Mouse (Mus musculus) midbrain, embryonic 13.5 days (tissue): ENCODE measurements around the gene Nhlrc4. TPM values are rescaled to one million over a fixed set of nuclear protein-coding genes. Genes with fewer than 3 reads are reported as not detected.

Source experiments
- ATAC-seq: fragments of 200-750 bp; cut with Nextera tagmentation; 2 replicates; pipeline ENCODE4 v1.8.0; 2017; ENCODE audit warnings: mild to moderate bottlenecking, moderate TSS enrichment, moderate library complexity
- H3K27ac ChIP-seq: fragments of 300-500 bp; sonication (generic); 2 replicates; pipeline ENCODE4 v1.5.1; 2015; ENCODE audit warnings: inconsistent platforms, mild to moderate bottlenecking, moderate library complexity
- H3K27me3 ChIP-seq: fragments of 300-500 bp; sonication (generic); 2 replicates; pipeline ENCODE4 v1.6.1; 2015; ENCODE audit warnings: mild to moderate bottlenecking, inconsistent platforms
- H3K36me3 ChIP-seq: fragments of 300-500 bp; sonication (generic); 2 replicates; pipeline ENCODE4 v1.6.1; 2015; ENCODE audit warnings: mild to moderate bottlenecking, inconsistent platforms
- H3K4me1 ChIP-seq: fragments of 300-500 bp; sonication (generic); replicated peaks from 2 replicates; pipeline ENCODE4 v1.6.1; 2015; ENCODE audit warnings: inconsistent platforms
- H3K4me2 ChIP-seq: fragments of 300-500 bp; sonication (generic); replicated peaks from 2 replicates; pipeline ENCODE4 v1.6.1; 2015; ENCODE audit warnings: moderate library complexity, mild to moderate bottlenecking, inconsistent platforms
- H3K4me3 ChIP-seq: fragments of 300-500 bp; sonication (generic); replicated peaks from 2 replicates; pipeline ENCODE4 v1.5.1; 2015; ENCODE audit warnings: mild to moderate bottlenecking, inconsistent platforms
- H3K9ac ChIP-seq: fragments of 300-500 bp; sonication (generic); replicated peaks from 2 replicates; pipeline ENCODE4 v1.6.1; 2015; ENCODE audit warnings: mild to moderate bottlenecking, inconsistent platforms
- H3K9me3 ChIP-seq: fragments of 300-500 bp; sonication (generic); 2 replicates; pipeline ENCODE4 v1.6.1; 2016; ENCODE audit warnings: mild to moderate bottlenecking, inconsistent platforms
- WGBS: fragments of 180-500 bp; shearing (Covaris S2); methylation state at CpG from one replicate; pipeline ENCODE4 v1.1.7; 2015; 5-methylcytosine and 5-hydroxymethylcytosine counted together
- polyA plus RNA-seq: library from polyadenylated mRNA; unstranded; fragments of >200 nt; fragmentation: Nextera tagmentation; extraction: Ambion mirVana; gene quantifications from 2 replicates; pipeline ENCODE4 v1.2.1, GENCODE M21; 2015

The Nhlrc4 gene
- polyA plus RNA-seq, 1 experiment from 2014 or later = not detected

DNA sequence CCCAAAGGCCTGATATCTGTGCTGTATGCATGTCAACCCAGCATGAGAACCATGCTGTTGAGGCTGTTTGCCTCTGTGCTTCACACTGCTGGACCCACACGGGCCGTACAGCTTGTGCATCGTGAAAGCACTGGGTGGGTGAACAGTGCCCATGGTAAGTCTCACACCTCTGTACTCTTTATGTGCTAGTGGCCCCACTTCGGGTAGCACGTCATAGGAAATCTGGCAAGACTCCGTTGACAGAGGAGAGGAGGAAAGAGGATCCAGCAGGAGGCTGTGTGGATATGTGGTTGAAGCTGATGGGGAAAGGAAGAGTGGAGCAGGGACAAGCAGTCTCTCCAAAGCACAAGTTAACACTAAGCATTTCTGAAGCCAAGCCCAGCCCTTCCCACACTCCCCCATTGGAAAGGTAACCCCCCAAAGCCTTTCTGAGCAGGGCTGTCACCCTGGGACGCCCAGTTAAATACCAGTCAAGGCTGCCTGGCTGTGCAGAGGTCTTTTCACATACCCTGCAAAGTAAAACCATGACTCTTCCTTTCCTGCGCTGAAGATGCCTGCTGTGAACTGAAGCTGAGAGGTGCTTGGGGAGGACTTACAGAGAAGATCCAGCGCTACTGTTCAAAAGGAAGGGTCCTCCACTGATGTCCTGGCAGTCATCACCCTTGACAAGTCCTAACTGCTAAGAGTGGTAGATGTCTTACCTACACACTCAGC, 26.6 kb downstream of the Nhlrc4 start:
- Histone ChIP-seq H3K36me3 (0 out of 2 replicates have a peak, but pooled peaks cover 6% of the 10 kb centered on the region), H3K9ac (peak overlapping the region; percentile 89), H3K4me3 (peak overlapping the region; percentile 91), H3K4me2 (peak overlapping the region; percentile 79), H3K9me3 (no peaks in the 10 kb centered on the region), H3K27me3 (no peaks in the 10 kb centered on the region), H3K4me1 (peaks cover 38% of the 10 kb centered on the region), H3K27ac (no peak overlapping the region)
- 86% methylated on average over 9 of the region's 9 CpGs for WGBS
- ATAC-seq = no peak

- Histone ChIP-seq H3K27me3 (no peaks in the 10 kb centered on the region), H3K4me3 (no peak overlapping the region), H3K27ac (no peak overlapping the region), H3K9me3 (no peaks in the 10 kb centered on the region), H3K4me1 (peaks cover 38% of the 10 kb centered on the region), H3K4me2 (0 out of 2 replicates have a peak overlapping the region, but pooled peaks have one; percentile 79), H3K9ac (peak overlapping the region; percentile 89), H3K36me3 (0 out of 2 replicates have a peak, but pooled peaks cover 6% of the 10 kb centered on the region)
- 86% methylated on average over 8 of the region's 8 CpGs for WGBS
- no peak for ATAC-seq
Measured at GRCm38 (mm10) chr17:25916931-25917647, 27.7 kb downstream of the Nhlrc4 start.

- H3K36me3 ChIP-seq = 0 out of 2 replicates have a peak, but pooled peaks cover 10% of the 10 kb centered on the region
- peaks cover 31% of the 10 kb centered on the region for H3K4me1 ChIP-seq
- 88% methylated on average over 4 of the region's 4 CpGs for WGBS
Measured at GRCm38 (mm10) chr17:25914295-25914694, 30.5 kb downstream of the Nhlrc4 start.

GRCm38 (mm10) chr17:25913877-25914275, 30.9 kb downstream of the Nhlrc4 start:
- H3K4me3 ChIP-seq = no peak overlapping the region
- no peak overlapping the region for H3K9ac ChIP-seq
- 88% methylated on average over 1 of the region's 1 CpGs for WGBS

More at GRCm38 (mm10) chr17:25914295-25914694, 30.5 kb downstream of the Nhlrc4 start:
- H3K4me2 ChIP-seq = no peak overlapping the region
- no peak overlapping the region for H3K27ac ChIP-seq
- H3K27me3 ChIP-seq = no peaks in the 10 kb centered on the region
- H3K9ac ChIP-seq = no peak overlapping the region
- H3K9me3 ChIP-seq = no peaks in the 10 kb centered on the region
- H3K4me3 ChIP-seq = no peak overlapping the region
- ATAC-seq = no peak

GRCm38 (mm10) chr17:25913186-25913876, 31.4 kb downstream of the Nhlrc4 start:
- H3K27ac ChIP-seq = no peak overlapping the region
- no peak overlapping the region for H3K4me3 ChIP-seq
- 91% methylated on average over 14 of the region's 14 CpGs for WGBS
- H3K9me3 ChIP-seq = no peaks in the 10 kb centered on the region
- peaks cover 25% of the 10 kb centered on the region for H3K4me1 ChIP-seq
- H3K36me3 ChIP-seq = 0 out of 2 replicates have a peak, but pooled peaks cover 10% of the 10 kb centered on the region
- H3K4me2 ChIP-seq = no peak overlapping the region
- no peak for ATAC-seq
- H3K9ac ChIP-seq = no peak overlapping the region
- H3K27me3 ChIP-seq = no peaks in the 10 kb centered on the region

More at GRCm38 (mm10) chr17:25913877-25914275, 30.9 kb downstream of the Nhlrc4 start:
- Histone ChIP-seq H3K9me3 (no peaks in the 10 kb centered on the region), H3K36me3 (0 out of 2 replicates have a peak, but pooled peaks cover 10% of the 10 kb centered on the region), H3K4me2 (no peak overlapping the region), H3K27ac (no peak overlapping the region), H3K27me3 (no peaks in the 10 kb centered on the region), H3K4me1 (peaks cover 30% of the 10 kb centered on the region)
- ATAC-seq = no peak

DNA sequence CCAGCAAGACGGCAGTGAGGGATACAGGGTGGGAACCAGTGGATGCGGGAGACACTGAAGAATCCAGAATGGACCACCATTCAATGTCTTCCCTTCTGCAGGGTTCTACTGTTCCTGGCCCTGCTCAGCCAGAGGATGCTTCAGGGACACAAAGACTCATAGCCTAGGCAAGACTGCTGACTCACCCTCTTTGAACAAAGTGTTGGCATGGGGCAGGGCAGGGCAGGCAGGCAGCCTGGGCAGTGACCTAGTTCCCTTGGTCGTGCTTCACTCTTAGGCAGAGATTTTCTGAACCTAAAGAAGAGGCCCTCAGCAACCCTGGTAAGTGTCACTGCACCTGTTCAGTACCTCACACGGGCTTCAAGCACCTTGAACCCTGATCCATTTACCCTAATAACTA, 32.9 kb downstream of the Nhlrc4 start:
- no peak overlapping the region for H3K4me2 ChIP-seq
- H3K9me3 ChIP-seq = no peaks in the 10 kb centered on the region
- no peak for ATAC-seq
- 92% methylated on average over 4 of the region's 4 CpGs for WGBS
- H3K27me3 ChIP-seq = no peaks in the 10 kb centered on the region
- 0 out of 2 replicates have a peak, but pooled peaks cover 11% of the 10 kb centered on the region for H3K4me1 ChIP-seq
- H3K27ac ChIP-seq = no peak overlapping the region
- H3K36me3 ChIP-seq = 0 out of 2 replicates have a peak, but pooled peaks cover 10% of the 10 kb centered on the region
- H3K9ac ChIP-seq = no peak overlapping the region
- H3K4me3 ChIP-seq = no peak overlapping the region

DNA sequence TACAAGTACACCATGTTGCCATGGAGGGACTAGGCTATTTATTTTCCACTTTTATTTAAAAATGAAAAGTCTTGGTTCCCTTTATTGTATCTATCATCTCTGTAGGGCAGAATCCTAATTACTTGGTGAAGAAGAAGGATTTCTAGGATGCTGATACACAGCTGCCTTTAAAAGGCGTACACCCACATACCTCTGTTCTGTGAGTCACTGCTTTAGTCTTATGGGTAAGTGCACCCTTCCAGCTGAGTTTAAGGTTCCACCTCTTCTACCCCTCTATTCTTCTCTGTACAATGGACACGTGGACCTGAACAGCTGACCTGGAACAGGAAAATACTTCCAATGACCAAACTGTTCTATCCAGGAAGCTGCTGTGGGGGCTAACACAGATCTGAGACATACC, 37.1 kb downstream of the Nhlrc4 start:
- Histone ChIP-seq H3K4me1 (no peaks in the 10 kb centered on the region), H3K27me3 (no peaks in the 10 kb centered on the region), H3K4me3 (no peak overlapping the region), H3K27ac (no peak overlapping the region), H3K9ac (no peak overlapping the region), H3K36me3 (0 out of 2 replicates have a peak, but pooled peaks cover 5% of the 10 kb centered on the region), H3K4me2 (no peak overlapping the region), H3K9me3 (no peaks in the 10 kb centered on the region)
- 87% methylated on average over 2 of the region's 2 CpGs for WGBS
- no peak for ATAC-seq

GRCm38 (mm10) chr17:25903061-25903460, 41.7 kb downstream of the Nhlrc4 start:
- no peaks in the 10 kb centered on the region for H3K9me3 ChIP-seq
- no peak overlapping the region for H3K4me3 ChIP-seq
- ATAC-seq = no peak
- no peak overlapping the region for H3K27ac ChIP-seq
- no peaks in the 10 kb centered on the region for H3K4me1 ChIP-seq
- no peaks in the 10 kb centered on the region for H3K27me3 ChIP-seq
- WGBS = 86% methylated on average over 3 of the region's 3 CpGs
- no peak overlapping the region for H3K4me2 ChIP-seq
- peaks cover 9% of the 10 kb centered on the region for H3K36me3 ChIP-seq
- no peak overlapping the region for H3K9ac ChIP-seq

DNA sequence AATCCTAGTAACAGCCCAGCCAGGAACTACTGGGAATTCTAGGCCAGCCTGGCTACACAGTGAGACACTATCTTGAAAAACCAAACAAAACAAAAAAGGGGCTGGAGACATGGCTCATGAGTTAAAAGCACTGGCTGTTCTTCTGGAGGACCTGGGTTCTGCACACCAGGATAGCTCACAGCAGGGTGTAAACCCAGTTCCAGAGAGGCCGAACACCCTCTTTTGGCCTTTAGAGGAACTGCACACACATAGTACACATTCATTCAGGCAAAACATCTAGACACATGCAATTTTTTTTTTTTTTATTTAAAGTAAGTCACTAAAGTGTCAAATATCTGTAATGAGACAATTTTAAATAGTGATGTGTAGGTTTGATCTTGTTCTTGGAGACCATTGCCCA, 44.6 kb downstream of the Nhlrc4 start:
- H3K4me2 ChIP-seq = no peak overlapping the region
- H3K4me3 ChIP-seq = no peak overlapping the region
- WGBS = 96% methylated on average over 1 of the region's 1 CpGs
- peaks cover 4% of the 10 kb centered on the region; the same call in 1 of the 2 replicates for H3K4me1 ChIP-seq
- H3K36me3 ChIP-seq = peaks cover 9% of the 10 kb centered on the region
- H3K9me3 ChIP-seq = no peaks in the 10 kb centered on the region
- ATAC-seq = no peak
- no peak overlapping the region for H3K9ac ChIP-seq
- no peak overlapping the region for H3K27ac ChIP-seq
- no peaks in the 10 kb centered on the region for H3K27me3 ChIP-seq

DNA sequence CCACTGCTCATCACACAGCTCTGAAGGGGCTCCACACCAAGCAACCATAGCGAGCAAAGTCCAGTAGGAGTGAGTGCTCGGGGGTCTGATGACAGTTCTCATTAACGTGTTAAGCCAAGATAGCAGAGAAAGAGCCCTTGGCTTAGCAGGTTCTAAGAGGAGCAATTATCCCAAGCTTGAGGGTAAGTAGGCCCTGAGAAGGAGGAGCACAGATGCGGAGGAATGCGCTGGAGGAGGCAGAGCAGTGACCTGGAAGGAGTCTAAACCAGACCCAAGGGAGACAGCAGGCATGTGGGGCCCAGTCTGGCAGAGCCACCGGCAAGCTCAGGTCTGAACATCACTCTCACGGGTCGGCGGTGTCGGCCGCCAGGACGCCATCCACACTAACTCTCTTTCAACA, 48.9 kb downstream of the Nhlrc4 start:
- Histone ChIP-seq H3K27me3 (no peaks in the 10 kb centered on the region), H3K4me3 (no peak overlapping the region), H3K27ac (no peak overlapping the region), H3K4me1 (peaks cover 8% of the 10 kb centered on the region), H3K9me3 (no peaks in the 10 kb centered on the region), H3K4me2 (no peak overlapping the region), H3K9ac (no peak overlapping the region), H3K36me3 (peaks cover 8% of the 10 kb centered on the region)
- 64% methylated on average over 12 of the region's 12 CpGs for WGBS
- ATAC-seq = no peak

GRCm38 (mm10) chr17:25895415-25895814, 49.3 kb downstream of the Nhlrc4 start:
- 31% methylated on average over 2 of the region's 2 CpGs for WGBS
- Histone ChIP-seq H3K9ac (no peak overlapping the region), H3K27ac (no peak overlapping the region), H3K4me1 (peaks cover 8% of the 10 kb centered on the region), H3K27me3 (no peaks in the 10 kb centered on the region), H3K36me3 (peaks cover 4% of the 10 kb centered on the region), H3K4me3 (no peak overlapping the region), H3K9me3 (no peaks in the 10 kb centered on the region), H3K4me2 (no peak overlapping the region)
- no peak for ATAC-seq
